Mouse (Mus musculus): Measurements from ENCODE around the gene Nfyc. TPM values are rescaled to one million over a fixed set of nuclear protein-coding genes. Genes with fewer than 3 reads are reported as not detected.

The Nfyc gene
- total and polyA plus RNA-seq, 2 experiments from 2014 or later = 60.5 to 87.8 TPM

GRCm38 (mm10) chr4:120868988-120869387 is 37.6 kb upstream of the Nfyc start:
- Histone ChIP-seq H3K4me2 (ENCODE audit: low read depth, low read length, poor library complexity, severe bottlenecking) (no peak overlapping the region), H3K4me3 (ENCODE audit: low read depth, low read length) (no peak overlapping the region), H3K9ac (replicated peaks; ENCODE audit: low read length, poor library complexity, severe bottlenecking) (no peak overlapping the region), H3K9me3 (ENCODE audit: low read length) (no peaks in the 10 kb centered on the region), H3K36me3 (ENCODE audit: insufficient read depth, low read length) (no peaks in the 10 kb centered on the region), H3K27ac (ENCODE audit: low read depth, low read length) (no peak overlapping the region), H3K4me1 (ENCODE audit: insufficient read depth, low read length) (peaks cover 9% of the 10 kb centered on the region), H3K27me3 (ENCODE audit: insufficient read depth, low read length) (no peaks in the 10 kb centered on the region)
- ATAC-seq (ENCODE audit: low FRiP score) (no peak), DNase-seq (ENCODE audit: low spot score) (no peak)
- WGBS = 76% methylated on average over 3 of the region's 3 CpGs
- TF ChIP-seq CTCF (IDR thresholded peaks at IDR 0.05) = no peak

- H3K4me2 ChIP-seq (ENCODE audit: low read depth, low read length, poor library complexity, severe bottlenecking) = no peak overlapping the region
- no peak for DNase-seq (ENCODE audit: low spot score)
- no peak overlapping the region for H3K27ac ChIP-seq (ENCODE audit: low read depth, low read length)
- H3K36me3 ChIP-seq (ENCODE audit: insufficient read depth, low read length) = no peaks in the 10 kb centered on the region
- no peaks in the 10 kb centered on the region for H3K27me3 ChIP-seq (ENCODE audit: insufficient read depth, low read length)
- no peak overlapping the region for H3K4me3 ChIP-seq (ENCODE audit: low read depth, low read length)
- peaks cover 9% of the 10 kb centered on the region for H3K4me1 ChIP-seq (ENCODE audit: insufficient read depth, low read length)
- ATAC-seq (ENCODE audit: low FRiP score) = no peak
- H3K9me3 ChIP-seq (ENCODE audit: low read length) = no peaks in the 10 kb centered on the region
- TF ChIP-seq CTCF (IDR thresholded peaks at IDR 0.05) = no peak
- H3K9ac ChIP-seq (replicated peaks; ENCODE audit: low read length, poor library complexity, severe bottlenecking) = no peak overlapping the region
- WGBS = 80% methylated on average over 5 of the region's 5 CpGs
These were observed 36.9 kb upstream of the Nfyc start for GRCm38 (mm10) chr4:120868246-120868645.

- 14% methylated on average over 6 of the region's 6 CpGs for WGBS
- H3K4me1 ChIP-seq (ENCODE audit: insufficient read depth, low read length) = peaks cover 9% of the 10 kb centered on the region
- no peak overlapping the region for H3K4me2 ChIP-seq (ENCODE audit: low read depth, low read length, poor library complexity, severe bottlenecking)
These were observed 34.8 kb upstream of the Nfyc start for GRCm38 (mm10) chr4:120866211-120866610.

GRCm38 (mm10) chr4:120859865-120860264 is 28.5 kb upstream of the Nfyc start:
- H3K4me2 ChIP-seq (ENCODE audit: low read depth, low read length, poor library complexity, severe bottlenecking) = no peak overlapping the region
- WGBS = 81% methylated on average over 7 of the region's 7 CpGs
- no peak overlapping the region for H3K9ac ChIP-seq (replicated peaks; ENCODE audit: low read length, poor library complexity, severe bottlenecking)
- no peaks in the 10 kb centered on the region for H3K9me3 ChIP-seq (ENCODE audit: low read length)
- no peak overlapping the region for H3K27ac ChIP-seq (ENCODE audit: low read depth, low read length)
- no peak for DNase-seq (ENCODE audit: low spot score)
- H3K4me3 ChIP-seq (ENCODE audit: low read depth, low read length) = no peak overlapping the region
- no peak for TF ChIP-seq CTCF (IDR thresholded peaks at IDR 0.05)
- 0 out of 2 replicates have a peak, but pooled peaks cover 2% of the 10 kb centered on the region for H3K36me3 ChIP-seq (ENCODE audit: insufficient read depth, low read length)
- no peaks in the 10 kb centered on the region for H3K27me3 ChIP-seq (ENCODE audit: insufficient read depth, low read length)
- peaks cover 16% of the 10 kb centered on the region for H3K4me1 ChIP-seq (ENCODE audit: insufficient read depth, low read length)
- ATAC-seq (ENCODE audit: low FRiP score) = no peak

More at GRCm38 (mm10) chr4:120866211-120866610, 34.8 kb upstream of the Nfyc start:
- Histone ChIP-seq H3K27me3 (ENCODE audit: insufficient read depth, low read length) (no peaks in the 10 kb centered on the region), H3K27ac (ENCODE audit: low read depth, low read length) (no peak overlapping the region), H3K9me3 (ENCODE audit: low read length) (no peaks in the 10 kb centered on the region), H3K9ac (replicated peaks; ENCODE audit: low read length, poor library complexity, severe bottlenecking) (no peak overlapping the region), H3K36me3 (ENCODE audit: insufficient read depth, low read length) (no peaks in the 10 kb centered on the region), H3K4me3 (ENCODE audit: low read depth, low read length) (no peak overlapping the region)
- no peak for TF ChIP-seq CTCF (IDR thresholded peaks at IDR 0.05)
- ATAC-seq (ENCODE audit: low FRiP score) = no peak
- DNase-seq (ENCODE audit: low spot score) = peak; percentile 37

- H3K4me3 ChIP-seq (ENCODE audit: low read depth, low read length) = peak overlapping the region; percentile 86
- H3K27me3 ChIP-seq (ENCODE audit: insufficient read depth, low read length) = no peaks in the 10 kb centered on the region
- ATAC-seq (ENCODE audit: low FRiP score) (no peak), DNase-seq (ENCODE audit: low spot score) (no peak)
- peak overlapping the region; percentile 65 for H3K4me2 ChIP-seq (ENCODE audit: low read depth, low read length, poor library complexity, severe bottlenecking)
- no peaks in the 10 kb centered on the region for H3K9me3 ChIP-seq (ENCODE audit: low read length)
- no peak for TF ChIP-seq CTCF (IDR thresholded peaks at IDR 0.05)
- 0 out of 2 replicates have a peak, but pooled peaks cover 2% of the 10 kb centered on the region for H3K36me3 ChIP-seq (ENCODE audit: insufficient read depth, low read length)
- 40% methylated on average over 5 of the region's 5 CpGs for WGBS
- peaks cover 16% of the 10 kb centered on the region for H3K4me1 ChIP-seq (ENCODE audit: insufficient read depth, low read length)
- no peak overlapping the region for H3K27ac ChIP-seq (ENCODE audit: low read depth, low read length)
- peak overlapping the region; percentile 92 for H3K9ac ChIP-seq (replicated peaks; ENCODE audit: low read length, poor library complexity, severe bottlenecking)
These were observed 25.0 kb upstream of the Nfyc start for GRCm38 (mm10) chr4:120856376-120856775.

GRCm38 (mm10) chr4:120855360-120856060 is 24.1 kb upstream of the Nfyc start:
- peak; percentile 21 for DNase-seq (ENCODE audit: low spot score)
- H3K4me2 ChIP-seq (ENCODE audit: low read depth, low read length, poor library complexity, severe bottlenecking) = peak overlapping the region; percentile 65
- H3K4me1 ChIP-seq (ENCODE audit: insufficient read depth, low read length) = peaks cover 16% of the 10 kb centered on the region
- no peak for TF ChIP-seq CTCF (IDR thresholded peaks at IDR 0.05)
- 12% methylated on average over 7 of the region's 7 CpGs for WGBS
- H3K9ac ChIP-seq (replicated peaks; ENCODE audit: low read length, poor library complexity, severe bottlenecking) = peak overlapping the region; percentile 92
- H3K27ac ChIP-seq (ENCODE audit: low read depth, low read length) = peak overlapping the region; percentile 80
- peak overlapping the region; percentile 86 for H3K4me3 ChIP-seq (ENCODE audit: low read depth, low read length)
- H3K9me3 ChIP-seq (ENCODE audit: low read length) = no peaks in the 10 kb centered on the region
- H3K27me3 ChIP-seq (ENCODE audit: insufficient read depth, low read length) = no peaks in the 10 kb centered on the region
- 0 out of 2 replicates have a peak, but pooled peaks cover 1% of the 10 kb centered on the region for H3K36me3 ChIP-seq (ENCODE audit: insufficient read depth, low read length)
- ATAC-seq (ENCODE audit: low FRiP score) = 0 out of 2 replicates have a peak, but pooled peaks have one; percentile 1

Data from midbrain, postnatal 0 days (tissue).